Mouse (Mus musculus): ENCODE results near the gene Apba2.

The Apba2 gene

DNA sequence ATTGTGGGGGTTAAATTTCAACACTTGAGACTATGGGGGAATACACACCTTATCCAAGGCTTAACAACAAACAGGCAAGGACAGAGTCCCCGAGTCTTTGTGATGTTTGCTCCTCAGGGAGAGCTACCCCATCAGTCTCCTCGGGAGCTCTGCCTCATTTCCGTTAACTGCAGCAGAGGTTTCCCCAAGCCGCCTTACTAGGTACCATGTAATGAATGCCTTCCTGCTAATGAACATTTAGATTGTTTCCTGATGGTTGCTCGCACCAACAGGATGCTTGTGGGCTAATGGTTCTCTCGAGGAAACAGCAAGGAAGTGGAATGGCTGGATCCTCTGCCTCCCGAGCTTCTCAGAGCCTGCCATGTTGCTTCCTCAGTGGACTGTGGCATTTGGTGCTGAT is 155.3 kb downstream of the Apba2 start:
- DNase-seq (ENCODE audit: low spot score in 2 of 2) = no peak

DNA sequence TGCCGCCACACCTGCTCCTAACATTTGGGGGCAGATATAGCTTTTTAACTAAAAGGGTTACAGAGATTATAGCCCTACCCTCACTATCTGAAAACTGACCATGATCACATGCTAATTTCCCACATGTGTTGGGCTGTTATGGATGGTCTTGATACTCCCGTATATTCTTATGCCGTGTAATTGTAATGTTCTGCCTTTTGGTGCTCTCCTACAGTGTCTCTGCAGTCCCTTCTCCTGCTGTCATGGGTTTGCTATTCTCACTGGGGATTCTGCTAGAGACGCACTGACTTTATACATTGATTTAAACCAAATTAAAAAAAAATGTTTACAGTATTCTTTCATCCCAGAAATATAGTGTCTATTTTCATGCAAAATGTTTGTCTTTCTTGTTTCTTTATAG is 157.4 kb downstream of the Apba2 start:
- no peak for DNase-seq (ENCODE audit: low spot score in 2 of 2)

DNA sequence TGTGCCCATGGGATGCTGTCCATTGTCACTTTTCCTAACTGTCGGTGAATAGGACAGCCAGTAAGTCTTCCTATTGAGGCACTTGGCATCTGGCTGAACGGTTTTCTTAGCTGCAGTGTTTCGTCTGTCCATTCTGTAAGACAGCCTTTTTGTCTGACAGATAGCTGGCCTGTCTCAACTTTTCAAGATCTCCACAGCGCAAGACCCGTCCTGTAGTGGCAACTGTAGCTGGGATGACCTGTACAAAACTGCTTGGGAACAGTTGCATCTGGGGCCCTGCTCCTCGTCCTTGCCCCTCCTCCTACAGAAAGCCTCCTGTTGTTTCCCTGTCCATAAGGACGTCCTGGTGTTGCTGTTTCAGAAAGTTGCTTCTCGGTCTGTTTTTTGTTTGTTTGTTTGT is 157.8 kb downstream of the Apba2 start:
- no peak for DNase-seq (ENCODE audit: low spot score in 2 of 2)

DNA sequence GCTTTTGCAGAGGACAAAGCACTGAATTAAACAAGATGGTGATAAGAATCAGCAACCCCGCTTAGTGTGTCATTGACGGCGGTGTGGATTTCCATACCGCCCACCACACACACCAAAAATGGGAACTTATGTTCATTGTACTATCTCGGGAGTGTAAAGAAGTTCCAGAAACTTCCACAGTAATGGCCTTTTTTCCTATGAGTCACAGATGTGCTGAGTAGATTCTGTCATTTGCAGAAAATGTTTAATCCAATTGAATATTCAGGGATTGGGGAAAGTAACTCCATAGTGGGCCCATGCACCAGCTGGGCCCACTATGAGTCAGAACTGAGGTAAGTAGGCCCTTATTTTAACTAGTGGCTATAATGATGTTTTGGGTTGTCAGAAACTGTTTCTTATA is 161.0 kb downstream of the Apba2 start:
- no peak for DNase-seq (ENCODE audit: low spot score in 2 of 2)

DNA sequence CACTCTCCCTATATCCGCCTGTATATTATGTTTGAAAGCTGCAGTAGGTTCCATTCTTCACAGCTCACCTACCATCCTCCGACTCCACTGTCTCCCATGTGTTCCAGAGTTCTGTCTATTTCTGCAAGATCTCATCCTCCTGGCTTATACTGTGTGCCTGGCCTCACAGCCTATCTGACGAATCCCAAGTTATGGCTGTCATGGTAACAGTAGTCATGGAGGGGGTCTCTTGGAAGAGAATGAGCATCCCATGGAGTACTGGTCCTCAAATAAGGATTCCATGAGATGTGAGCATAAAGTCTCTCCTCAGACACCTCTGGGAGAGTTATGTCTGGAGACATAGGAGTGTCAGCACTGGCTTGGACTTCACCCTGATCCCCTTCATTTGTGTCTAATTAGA is 162.1 kb downstream of the Apba2 start:
- no peak for DNase-seq (ENCODE audit: low spot score in 2 of 2)

DNA sequence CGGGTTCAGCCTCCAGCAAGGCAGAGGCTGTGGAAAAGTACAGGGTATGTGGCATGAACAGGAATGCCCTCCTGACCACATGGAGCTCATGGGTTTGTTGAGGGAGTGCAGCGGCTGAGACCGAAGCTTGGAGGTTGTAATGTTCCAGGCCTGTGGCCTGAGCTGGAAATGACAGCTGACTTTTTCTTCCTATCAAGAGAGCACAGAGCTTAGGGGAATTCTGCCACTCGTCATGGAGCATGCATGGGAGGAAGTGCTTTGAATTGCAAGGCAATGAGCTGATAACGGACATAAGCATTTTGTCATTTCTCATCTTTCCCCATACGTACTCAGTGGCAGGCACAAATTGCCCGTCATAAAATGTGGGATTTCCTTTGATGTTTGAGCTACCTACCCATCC is 163.6 kb downstream of the Apba2 start:
- no peak for DNase-seq (ENCODE audit: low spot score in 2 of 2)

DNA sequence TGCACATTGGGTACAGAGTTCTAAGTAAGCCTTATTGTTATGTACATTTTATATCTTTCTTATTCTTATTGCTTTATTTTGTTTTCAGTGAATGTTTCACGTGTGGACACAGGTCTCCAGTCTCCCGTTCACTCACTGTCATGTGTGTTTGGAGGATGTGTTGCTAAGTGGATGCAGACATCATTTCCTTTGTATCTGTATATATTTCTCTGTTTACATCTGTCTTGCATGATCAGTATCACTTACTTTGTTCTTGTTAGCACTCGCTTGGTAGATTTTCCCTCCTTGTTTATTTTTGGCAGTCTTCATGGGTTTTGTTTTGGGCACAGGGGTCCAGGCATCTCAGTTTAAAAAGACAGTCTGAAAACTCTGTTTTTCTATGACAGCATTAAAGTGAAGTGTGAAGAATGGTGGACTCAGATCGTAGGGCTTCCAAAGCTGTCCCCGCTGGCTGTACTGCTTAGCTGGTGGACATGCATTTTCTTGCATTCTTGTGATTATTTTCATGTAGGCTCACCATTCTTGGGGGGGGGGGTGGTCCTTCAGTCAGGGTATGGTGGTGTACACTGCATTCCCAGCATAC is 164.3 kb downstream of the Apba2 start:
- DNase-seq (ENCODE audit: low spot score in 2 of 2) = no peak

DNA sequence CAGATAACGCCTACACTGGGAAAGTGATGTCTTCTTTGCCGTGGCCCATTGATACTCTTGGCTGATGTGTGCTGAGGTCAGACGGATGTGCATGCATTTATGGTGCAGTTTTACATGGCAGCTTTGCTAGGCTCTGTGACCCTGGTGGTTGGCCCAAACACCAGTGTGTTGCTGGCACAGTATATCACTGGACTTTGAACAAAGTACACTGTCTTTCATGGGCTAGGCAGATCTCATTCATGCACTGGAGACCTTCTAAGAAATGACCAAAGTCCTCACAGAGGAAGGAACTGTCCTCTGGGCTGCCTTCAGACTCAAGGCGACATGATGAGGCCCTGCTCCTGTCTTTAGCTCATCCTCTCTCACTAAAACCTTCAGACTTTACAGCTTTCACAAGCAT is 166.5 kb downstream of the Apba2 start:
- DNase-seq (ENCODE audit: low spot score in 2 of 2) = no peak

DNA sequence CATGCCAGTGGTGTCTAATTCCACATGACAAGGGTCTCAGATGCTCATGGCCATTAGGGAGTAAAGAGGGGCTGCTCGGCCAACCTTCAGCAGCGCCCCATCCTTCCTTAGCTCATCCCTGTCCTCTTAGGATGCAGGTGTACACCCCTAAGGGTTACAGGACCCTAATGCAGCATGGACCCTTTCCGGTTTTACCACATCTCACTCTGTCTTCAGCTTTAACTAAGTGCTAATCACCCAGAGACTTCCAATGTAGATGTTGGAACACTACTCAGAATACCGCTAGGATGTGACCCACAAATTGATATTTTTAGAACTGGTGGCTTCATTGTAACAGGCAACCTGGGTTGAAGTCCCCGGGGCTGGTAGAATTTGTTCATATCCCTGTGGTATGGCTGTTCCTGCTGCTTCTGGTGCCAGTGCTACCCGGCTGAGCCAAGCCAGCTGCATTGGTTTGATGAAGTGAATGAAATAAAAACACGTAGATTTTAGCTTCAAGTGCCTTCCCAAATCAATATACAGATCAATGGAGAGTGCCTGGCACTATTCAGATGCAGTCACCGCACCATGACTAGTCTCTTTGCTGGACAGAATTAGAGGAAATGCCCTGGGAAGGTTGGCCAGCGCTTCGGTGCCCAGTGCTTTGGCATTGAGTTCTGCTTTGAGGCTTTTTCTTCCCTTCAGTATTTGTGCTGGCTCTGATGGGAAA is 178.4 kb downstream of the Apba2 start:
- DNase-seq (ENCODE audit: low spot score in 2 of 2) = no peak

DNA sequence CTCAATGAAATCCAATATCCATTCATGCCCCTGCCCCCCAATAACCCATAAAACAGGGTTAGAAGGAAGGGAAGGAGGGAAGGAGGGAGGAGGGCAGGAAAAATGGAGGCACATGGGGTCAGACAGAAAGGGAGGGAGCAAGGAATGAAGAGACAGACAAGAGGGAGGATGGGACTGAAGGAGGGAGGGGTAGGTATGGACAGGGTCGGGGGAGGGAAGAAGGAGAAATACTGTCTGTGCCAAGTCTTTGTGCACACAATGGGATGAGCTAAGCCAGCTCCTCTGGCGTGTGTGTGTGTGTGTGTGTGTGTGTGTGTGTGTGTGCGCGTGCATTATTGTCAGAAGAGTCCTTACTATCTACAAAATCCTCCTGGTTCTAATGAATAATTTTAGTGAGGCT is 183.4 kb downstream of the Apba2 start:
- DNase-seq (ENCODE audit: low spot score in 2 of 2) = no peak

DNA sequence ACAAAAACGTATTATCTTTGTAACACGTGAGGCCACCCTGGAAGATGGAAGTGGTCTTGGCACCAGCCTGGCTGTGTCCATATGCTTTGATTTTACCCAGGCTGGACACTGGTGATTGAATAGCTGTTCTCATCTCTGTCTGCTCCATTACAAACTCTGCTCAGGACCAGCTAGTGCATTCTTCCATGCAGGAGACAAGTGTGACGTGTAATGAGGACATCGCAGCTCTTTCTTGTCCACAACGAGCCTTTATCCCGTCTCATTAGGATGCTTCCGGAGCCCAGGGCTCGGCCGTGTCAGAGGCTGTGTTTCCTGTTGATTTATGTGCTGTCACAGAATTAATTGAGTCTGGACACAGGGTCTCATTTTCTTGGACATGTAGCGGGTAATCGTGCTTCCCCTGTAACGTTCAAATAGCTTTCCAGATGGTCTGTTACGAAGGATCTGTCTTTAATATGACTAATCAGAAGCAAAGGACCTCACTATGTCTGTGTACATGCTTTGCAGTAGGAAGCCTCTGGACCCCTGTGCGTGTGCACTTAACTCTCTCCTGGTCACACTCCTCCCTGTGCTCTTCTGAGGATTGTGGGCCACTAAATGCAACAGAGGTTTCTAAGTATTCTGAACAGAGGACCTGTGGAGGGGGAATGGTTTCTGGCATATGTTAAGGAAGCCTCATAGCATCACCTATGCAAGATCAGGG is 186.8 kb downstream of the Apba2 start:
- no peak for DNase-seq (ENCODE audit: low spot score in 2 of 2)

DNA sequence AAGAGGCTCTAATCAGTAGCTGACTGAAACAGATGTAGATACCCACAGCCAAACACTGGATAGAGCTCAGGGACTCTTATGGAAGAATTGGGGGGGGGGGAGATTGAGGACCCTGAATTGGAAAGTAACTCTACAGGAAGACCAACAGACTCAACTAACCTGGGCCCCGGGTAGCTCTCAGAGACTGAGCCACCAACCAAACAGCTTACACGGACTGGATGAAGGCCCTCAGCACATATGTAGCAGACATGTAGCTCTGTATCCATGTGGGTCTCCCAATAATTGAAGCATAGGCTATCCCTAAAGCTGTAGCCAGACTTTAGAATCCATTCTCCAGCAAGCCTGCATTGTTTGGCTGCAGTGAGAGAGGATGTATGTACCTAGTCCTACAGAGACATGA is 190.3 kb downstream of the Apba2 start:
- DNase-seq (ENCODE audit: low spot score in 2 of 2) = no peak

DNA sequence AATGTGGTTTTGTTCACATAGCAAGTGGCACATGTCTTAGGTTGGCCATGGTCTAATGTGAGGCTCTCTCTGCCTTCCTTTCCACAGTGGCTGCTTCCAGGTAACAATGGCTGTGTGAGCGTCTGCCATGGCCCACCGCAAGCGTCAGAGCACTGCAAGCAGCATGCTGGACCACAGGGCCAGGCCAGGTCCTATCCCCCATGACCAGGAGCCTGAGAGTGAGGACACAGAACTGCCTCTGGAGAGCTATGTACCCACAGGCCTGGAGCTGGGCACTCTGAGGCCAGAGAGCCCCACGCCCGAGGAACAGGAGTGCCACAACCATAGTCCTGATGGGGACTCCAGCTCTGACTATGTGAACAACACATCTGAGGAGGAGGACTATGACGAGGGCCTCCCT is 193.4 kb downstream of the Apba2 start:
- DNase-seq (ENCODE audit: low spot score in 2 of 2) = no peak

DNA sequence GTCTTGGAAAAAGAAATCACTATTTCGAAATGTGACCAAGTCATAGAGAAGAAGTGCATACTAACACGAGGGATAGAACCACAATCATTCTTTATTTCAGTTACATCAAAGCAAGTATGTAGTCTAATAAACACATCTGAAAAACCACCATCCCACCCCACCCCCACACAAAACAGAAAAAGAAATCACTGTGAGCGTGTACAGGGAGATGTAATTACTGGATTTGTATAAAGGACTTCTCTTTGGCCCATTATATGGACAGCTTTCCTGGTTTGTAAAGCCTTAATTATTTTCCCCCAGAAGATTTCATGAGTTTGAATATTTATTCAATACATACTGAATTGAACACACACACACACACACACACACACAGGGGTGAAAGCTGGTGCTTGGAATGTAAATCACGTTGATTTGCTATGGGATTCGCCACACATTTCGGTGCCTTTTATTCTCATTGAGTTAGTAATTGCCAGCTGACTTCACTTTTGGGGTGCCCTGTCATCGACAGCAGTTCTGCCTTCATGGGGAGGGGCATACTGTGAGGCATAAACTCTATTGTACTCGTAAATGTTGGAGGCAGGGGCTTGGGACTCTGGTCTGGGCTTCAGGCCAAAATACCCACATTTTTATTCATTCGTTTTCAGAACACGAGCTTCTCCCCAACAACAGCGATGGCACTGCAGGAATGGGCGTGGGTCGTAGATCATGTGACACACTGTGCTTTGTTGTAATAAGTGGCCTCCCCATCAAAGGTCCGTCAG is 195.2 kb downstream of the Apba2 start:
- no peak for DNase-seq (ENCODE audit: low spot score in 2 of 2)

DNA sequence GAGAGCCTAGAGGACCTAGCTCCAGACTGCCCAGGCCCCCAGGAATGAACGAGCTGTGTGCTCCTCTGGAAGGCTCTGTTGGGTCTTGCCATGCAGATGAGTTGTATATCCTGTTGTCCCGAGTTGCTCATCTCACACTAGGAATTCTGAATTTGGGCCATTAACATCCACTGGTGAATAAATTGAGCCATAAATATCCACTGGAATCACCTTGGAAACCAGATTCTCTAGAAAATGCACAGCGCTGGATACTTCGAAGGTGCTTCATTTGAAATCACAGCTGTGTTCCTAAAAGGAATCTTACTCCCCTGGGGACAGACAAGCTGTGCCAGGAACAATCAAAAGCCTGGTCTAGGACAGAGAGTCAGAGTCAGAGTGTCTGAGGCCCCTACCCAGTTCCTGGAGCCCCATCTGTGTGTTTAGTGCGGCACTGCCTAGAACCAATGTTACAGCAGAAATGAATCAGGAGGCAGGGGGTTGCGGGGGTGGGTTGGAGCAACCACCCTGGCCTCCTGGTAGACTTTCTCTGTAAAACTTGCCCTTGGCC is 196.4 kb downstream of the Apba2 start:
- no peak for DNase-seq (ENCODE audit: low spot score in 2 of 2)

DNA sequence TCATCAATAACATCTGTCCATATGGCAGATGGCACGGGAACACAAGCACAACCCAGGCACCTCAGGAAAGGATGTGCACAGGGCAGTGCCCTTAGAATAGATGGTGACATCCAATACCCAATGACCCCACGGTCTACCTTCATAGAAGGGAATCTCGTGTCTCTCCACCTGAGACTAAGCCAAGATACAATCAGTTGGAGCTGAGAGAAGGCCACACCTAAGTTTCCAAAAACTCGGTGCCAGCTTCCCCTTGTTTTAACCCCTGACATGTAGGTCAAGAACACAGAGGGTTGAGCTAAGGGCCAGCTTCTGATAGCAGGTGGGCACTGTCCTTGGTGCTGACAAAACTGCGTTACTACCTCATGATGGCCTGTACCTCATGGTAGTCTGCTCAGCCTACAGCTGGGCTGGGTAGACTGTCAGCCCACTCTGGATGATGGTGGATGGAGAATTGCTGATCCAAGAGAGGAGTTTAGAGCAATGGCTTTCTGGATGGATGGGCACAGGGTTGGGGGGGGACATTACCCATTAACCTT is 202.6 kb downstream of the Apba2 start:
- no peak for DNase-seq (ENCODE audit: low spot score in 2 of 2)

DNA sequence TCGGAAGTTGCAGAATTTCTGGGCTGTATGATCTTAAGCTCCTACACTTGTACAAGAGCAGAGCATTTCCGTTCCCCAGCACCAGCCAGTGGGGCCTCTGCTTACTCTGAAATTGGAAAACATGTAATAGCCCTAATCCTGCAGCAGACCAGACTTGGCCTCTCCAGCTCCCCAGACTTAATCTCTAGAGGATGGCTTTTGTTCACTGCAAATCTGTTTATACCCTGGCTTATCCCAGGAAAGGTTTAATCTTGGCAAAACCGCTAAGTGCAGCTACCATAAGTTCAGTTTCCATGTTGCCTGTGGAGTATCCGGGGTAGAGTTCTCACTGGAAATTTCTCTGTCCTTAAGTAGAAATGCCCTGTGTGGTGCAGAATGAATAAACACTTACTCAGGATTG is 206.7 kb downstream of the Apba2 start:
- DNase-seq (ENCODE audit: low spot score in 2 of 2) = no peak

DNA sequence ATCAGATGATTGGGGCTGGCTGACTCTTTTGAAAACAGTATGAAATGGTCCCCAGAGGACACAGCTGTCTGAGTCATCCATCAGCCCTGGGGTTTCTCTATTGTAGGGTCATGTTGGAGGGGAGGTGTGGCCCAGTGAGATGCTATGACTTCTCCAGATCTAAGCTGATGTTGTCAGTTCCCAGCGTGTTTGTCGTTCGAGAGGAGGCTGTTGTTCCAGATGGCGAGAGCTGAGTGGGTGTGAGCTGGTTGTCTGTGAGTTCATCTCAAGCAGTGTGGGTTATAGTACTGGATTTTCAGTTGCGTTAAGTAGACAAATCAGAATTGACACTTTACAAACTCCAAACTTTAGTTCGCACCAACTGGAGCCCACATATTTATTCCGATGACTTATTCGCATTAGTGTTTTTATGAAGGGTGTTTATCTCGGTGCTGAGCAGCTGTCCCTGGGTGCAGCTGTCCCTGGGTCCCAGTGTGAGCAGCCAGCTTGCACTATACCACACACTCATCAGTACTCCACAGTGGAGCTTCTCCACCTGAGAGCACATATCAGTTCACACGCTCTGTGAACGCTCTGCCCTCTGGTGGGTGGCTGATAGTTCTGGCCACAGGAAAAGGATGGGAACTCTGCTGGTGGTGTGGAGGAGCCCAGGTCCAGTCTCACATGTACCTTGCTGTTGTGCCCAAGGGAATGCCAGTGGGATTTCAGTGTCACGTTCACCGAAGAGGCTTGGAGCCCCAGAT is 208.2 kb downstream of the Apba2 start:
- no peak for DNase-seq (ENCODE audit: low spot score in 2 of 2)

DNA sequence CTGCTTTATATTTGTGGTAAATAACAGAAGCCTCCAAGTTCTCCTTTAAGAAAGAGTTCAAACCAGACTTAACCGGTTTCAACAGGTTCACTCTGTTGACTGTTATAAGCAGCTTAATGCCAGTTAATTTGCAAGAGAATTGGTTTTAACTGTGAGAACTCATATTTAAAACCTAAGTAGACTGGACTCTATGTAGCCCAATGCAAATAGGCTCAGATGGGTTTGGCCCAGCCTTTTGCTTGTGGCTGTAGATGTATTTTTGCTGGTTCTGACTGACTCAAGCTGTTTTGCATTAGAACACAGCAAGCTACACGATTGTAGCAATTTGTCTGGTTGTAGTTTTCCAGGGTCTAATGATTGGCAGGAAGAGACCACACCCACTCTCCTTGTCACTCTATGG is 214.8 kb downstream of the Apba2 start:
- DNase-seq (ENCODE audit: low spot score in 2 of 2) = no peak

DNA sequence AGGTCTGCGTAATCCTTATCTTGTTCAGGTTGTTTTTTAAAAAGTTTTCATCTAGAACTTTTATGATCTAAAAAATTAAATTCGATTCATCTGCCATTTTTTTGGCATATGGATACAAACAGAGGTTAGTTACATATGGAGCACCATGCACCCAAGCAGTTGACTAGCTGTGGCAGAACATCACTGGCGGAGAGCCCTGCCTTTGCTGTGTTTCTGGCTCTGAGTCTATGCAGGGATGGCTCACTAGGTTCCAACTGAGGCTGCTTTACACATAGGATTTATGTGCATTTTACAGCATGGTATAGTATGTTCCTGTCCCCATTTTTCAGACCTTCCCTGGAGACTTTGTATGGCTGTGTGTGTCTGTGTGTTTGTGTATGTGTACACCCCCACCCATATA is 221.8 kb downstream of the Apba2 start:
- DNase-seq (ENCODE audit: low spot score in 2 of 2) = no peak

DNA sequence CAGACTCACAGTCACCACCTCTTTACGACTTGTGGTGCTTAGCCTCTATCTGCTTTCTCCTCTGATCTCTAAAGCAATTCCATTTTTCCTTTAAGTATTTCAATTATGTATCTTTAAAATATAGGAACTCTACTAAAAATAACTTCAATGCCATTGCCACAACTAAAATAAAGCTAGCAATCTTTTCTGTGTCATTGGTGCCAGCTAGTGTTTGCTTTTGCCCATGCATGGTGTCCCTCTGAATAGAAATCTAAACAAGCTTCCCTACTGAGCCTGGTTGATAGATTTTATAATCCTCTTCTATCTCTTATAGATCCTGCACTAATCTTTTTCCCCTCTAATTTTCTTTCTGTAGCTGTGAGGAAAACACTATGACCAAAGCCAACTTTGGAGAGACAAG is 222.9 kb downstream of the Apba2 start:
- DNase-seq (ENCODE audit: low spot score in 2 of 2) = no peak
